Mouse (Mus musculus): ENCODE measurements around the gene Rbbp8nl.

The Rbbp8nl gene

DNA sequence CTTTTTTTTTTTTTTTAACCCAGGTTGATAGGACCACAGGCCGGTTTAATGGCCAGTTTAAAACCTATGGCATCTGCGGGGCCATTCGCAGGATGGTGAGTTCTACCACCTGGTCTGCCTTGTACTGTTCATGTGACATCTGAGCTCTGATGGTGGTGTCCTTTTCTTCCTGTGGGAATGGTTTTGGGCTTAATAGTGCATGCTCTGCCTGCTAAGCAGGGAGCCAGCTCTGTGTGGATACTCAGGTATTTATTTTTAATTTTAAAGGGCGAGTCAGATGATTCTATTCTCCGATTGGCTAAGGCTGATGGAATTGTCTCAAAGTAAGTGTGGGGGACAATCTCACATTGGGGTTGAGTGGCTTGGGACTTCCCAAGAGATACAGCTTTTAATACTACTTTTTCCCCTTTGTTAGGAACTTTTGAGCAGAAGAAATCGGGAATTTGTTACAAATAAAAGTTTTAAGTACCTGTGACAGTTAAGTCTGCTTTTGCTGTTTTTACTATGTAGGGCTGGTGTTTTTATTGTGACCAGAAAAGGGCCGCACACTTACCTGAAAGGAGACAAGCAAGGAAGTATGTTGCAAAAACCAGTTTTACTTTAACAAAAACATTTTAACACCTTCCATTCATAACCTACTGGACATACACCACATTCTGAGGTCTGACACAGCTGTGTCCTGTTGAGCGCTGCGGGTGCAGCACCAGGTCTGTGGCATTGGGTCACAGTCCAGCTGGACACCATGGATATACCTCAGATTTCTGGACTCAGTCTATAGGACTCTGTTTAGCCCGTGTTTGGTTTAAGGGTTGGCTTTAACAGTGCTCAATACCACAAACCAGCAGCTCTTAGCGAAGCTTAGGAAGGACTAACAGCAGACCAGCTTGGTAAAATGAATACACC is 31.5 kb downstream of the Rbbp8nl start:
- in situ Hi-C loops (cut with MboI), result no loop called here

GRCm38 (mm10) chr2:180257001-180257521 is 32.6 kb downstream of the Rbbp8nl start, which contains the start of gene Rps21:
TSS of gene Rps21 (plus strand) at chr2:180257377.
- in situ Hi-C loops (cut with MboI), result no loop called here

DNA sequence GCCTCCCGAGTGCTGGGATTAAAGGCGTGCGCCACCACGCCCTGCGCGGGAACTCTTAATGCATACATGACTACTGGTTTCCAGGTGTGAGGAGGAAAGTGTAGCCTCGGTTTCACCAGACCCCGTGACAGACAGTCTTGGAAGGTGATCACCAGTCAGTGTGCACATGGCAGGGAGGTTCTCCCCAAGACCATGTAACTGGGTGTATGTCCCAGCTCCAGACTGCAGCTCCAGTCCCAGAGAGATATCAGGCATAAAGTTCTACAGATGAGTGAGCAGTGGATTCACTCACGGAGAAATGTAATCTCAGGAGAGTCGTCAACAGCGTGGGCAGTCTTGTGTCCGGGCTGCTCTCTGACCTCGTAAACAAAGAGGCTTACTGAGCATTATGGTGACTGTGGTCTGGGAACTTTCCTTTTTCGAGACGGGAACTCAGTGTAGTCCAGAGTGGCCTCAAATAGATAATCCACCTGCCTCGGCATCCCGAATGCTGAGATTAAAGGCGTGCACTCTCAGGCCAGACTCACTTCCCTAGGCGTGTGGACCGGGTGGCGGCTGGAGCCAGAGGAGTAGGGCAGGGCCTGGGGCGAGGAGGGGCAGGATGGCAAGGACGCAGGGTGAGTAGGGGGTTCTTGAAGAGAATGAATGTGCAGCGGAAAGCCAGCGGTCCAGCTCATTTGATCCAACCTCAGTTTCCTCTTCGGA is 33.2 kb downstream of the Rbbp8nl start:
- in situ Hi-C loops (cut with MboI), result no loop called here

DNA sequence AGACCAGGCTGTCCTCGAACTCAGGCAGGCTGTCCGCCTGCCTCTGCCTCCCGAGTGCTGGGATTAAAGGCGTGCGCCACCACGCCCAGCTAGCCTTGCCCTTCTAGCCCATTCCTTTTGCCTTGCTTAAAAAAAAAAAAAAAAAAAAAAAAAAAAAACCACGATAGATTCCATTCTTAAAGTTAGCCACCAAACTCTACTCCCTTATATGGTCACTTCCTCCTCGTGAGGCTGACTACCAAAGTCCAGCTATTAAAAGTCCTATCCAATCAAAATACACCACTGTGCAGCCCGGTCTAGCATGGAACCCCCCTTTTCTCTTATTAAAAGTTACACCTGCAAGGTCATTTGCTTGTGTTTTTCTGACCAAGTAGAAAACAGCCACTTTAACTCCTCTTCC is 34.0 kb downstream of the Rbbp8nl start:
- in situ Hi-C loops (cut with MboI), result no loop called here

GRCm38 (mm10) chr2:180254436-180255209 is 35.1 kb downstream of the Rbbp8nl start:
- in situ Hi-C loops (cut with MboI), result no loop called here

DNA sequence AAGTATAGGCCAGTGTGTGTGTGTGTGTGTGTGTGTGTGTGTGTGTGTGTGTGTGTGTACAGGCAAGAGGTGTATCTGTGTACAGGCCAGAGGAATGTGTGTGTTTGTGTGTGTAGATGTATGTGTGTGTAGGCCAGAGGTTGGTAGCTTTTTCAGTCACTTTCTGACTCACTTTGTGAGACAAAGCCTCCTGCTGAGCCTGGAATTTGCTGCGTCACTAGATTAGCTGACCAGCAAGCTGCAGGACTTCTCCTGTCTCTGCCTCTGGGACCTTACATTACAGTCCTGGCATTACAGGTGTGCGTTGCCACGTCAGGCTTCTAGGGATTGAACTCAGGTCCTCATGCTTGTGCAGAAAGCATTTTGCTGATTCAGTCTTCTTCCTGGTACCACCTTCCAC is 37.8 kb downstream of the Rbbp8nl start:
- in situ Hi-C loops (cut with MboI), result no loop called here

- in situ Hi-C loops (cut with MboI), result no loop called here
Measured at GRCm38 (mm10) chr2:180250930-180251611, 38.6 kb downstream of the Rbbp8nl start.

DNA sequence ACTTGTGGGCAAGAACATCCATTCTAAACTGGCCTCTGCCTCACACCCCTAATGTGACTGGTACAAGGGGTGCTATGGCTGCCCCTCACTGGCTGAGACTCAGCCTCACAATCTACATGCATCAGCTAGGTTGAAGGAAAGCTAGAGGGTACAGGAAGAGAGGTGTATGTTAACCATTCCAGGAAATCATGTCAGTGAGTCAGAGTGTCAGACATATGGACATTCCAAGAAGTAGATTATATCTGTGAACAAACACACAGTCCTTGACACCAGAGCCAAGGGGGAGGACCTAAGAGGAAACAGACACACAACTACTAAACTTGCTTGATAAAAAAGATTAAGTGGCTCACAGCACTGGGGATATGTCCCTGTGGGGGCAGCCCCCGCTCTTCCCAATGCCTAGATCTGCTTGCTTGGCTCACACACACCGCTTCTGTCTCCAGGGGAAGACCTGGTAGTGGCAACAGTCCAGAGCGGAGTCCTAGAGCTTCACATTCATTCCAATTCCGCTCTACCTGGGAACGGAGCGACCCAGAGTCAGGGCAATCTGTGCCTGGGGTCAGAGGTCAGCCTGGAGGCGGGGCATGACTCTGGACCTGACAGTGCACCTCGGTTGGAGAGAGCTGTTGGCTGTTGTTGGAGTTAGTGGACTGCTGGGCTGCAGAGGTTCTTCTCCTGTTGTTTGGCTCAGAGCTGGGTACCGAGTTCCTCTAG is 40.6 kb downstream of the Rbbp8nl start:
- in situ Hi-C loops (cut with MboI), result no loop called here

DNA sequence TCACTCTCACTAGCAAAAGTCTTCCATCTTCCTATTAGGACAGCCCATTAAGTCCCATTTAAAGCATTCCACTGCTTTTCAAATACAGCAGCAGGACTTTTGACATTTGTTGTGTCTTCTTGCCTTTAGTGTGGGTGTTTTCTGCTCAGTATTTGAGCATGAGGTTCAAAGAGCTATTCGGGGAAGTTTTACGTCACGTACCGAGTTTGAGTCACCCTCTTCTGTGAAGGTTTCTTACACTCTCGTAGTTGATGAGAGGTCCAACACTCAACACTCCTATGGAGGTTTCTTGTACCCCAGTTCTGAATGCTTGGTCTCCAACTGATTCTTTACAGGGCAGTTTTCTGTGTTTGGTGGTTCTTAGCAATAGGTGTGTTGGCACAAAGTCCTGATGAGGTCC is 41.8 kb downstream of the Rbbp8nl start:
- in situ Hi-C loops (cut with MboI), result no loop called here

- in situ Hi-C loops (cut with MboI), result no loop called here
Measured at GRCm38 (mm10) chr2:180243108-180243507, 46.6 kb downstream of the Rbbp8nl start.

GRCm38 (mm10) chr2:180238591-180238990 is 51.1 kb downstream of the Rbbp8nl start:
- in situ Hi-C loops (cut with MboI), result no loop called here

- in situ Hi-C loops (cut with MboI), result no loop called here
Measured at GRCm38 (mm10) chr2:180237601-180238345, 51.9 kb downstream of the Rbbp8nl start.

- in situ Hi-C loops (cut with MboI), result no loop called here
Measured at GRCm38 (mm10) chr2:180236930-180237329, 52.7 kb downstream of the Rbbp8nl start.

GRCm38 (mm10) chr2:180236500-180236899 is 53.2 kb downstream of the Rbbp8nl start:
- in situ Hi-C loops (cut with MboI), result no loop called here

GRCm38 (mm10) chr2:180235788-180236187 is 53.9 kb downstream of the Rbbp8nl start:
- in situ Hi-C loops (cut with MboI), result no loop called here

DNA sequence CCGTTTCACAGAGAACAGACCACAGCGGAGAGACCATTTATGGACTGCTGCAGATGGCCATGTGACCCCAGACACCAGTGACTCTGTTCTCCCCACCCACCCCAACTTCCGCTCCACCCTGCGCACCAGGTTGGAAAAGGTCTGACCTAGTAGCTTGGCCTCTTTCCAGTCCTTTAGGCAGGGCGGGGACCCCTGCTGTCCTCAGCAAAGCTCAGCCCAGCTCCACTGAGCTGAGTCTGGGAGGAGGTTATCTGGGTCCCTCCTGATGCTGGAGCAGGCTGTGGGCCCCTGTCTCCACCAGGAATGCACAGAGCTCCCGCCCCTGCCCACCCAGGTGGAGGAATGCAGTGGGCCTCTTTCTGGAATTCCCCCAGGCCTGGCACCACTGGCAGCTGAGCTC is 54.7 kb downstream of the Rbbp8nl start:
- in situ Hi-C loops (cut with MboI), result no loop called here

- in situ Hi-C loops (cut with MboI), result no loop called here
Measured at GRCm38 (mm10) chr2:180234353-180234752, 55.3 kb downstream of the Rbbp8nl start.

GRCm38 (mm10) chr2:180233101-180233904 is 56.4 kb downstream of the Rbbp8nl start:
- in situ Hi-C loops (cut with MboI), result no loop called here

DNA sequence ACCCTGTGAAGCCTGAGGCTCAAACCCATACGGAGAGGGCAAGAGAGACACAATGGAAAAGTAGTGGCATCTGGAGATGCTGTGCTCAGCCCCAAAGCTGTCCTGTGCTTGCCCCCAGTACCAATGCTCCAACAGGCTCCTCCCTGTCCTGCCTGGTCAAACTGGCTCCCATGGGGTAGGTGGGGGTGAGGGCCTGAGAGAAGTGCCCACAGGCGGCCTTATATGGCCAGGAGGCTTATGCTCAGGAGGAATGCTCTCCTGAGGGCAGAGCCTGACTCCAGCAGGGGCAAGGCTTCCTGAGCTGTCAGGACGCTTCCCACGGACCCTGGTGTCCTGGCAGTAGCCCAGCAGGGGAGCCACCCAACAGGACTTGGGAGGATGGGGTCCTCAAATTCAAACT is 59.2 kb downstream of the Rbbp8nl start:
- in situ Hi-C loops (cut with MboI), result no loop called here
